Comparison of ENCODE assay signal across 13 mouse cellular contexts in the genomic region with DNA sequence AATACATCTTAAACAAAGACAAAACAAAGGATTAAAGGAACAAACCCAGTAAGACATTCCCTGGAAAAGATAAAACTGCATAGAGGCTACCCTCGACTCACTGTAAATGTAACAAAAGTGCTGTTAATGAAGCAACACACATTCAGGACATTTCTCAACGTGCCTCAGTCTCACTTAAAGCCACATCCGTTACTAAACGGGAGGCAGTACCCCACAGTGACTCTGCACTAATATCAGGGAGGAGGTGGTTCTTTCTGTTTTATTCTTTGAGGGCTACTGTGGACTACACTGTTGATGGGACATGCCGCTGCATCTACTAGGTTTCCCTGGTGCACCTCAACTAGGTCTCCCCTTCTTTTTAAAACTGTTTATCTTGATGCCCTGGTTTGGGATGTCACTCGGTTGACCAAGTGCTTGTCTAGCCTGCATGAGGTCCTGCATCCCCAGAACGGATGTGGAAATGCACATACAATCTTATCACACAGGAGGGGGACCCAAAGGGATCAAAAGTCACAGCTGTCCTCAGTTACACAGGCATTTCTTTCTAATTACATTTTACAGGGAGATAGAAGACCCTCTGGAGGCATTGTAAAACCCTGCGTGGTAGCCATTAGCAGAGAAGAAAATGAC. TPM values are rescaled to one million over a fixed set of nuclear protein-coding genes. Genes with fewer than 3 reads are reported as not detected.
A peak's percentile ranks its signal among the peaks of the same experiment; 100 is the strongest.
DNase-seq lines count a peak whose midpoint lies in the region; ATAC-seq and TF ChIP-seq lines count a peak whose summit lies in the region.
"Had no signal": no experiment of that assay in that cellular context is flagged by ENCODE, and none has a peak within 500 bp of the region (broad histone marks: within the 10 kb centered on the region; RNA-seq: fewer than 3 reads in every experiment).

No protein-coding gene starts in this region.

- TF ChIP-seq EP300 in heart, adult 2 months (IDR thresholded peaks at IDR 0.05; ENCODE audit: insufficient read depth, low read depth, low read length) = no peak

- TF ChIP-seq CTCF in heart, adult 2 months (IDR thresholded peaks at IDR 0.05) = no peak
- no peak for TF ChIP-seq CTCF in bone marrow, adult 2 months (IDR thresholded peaks at IDR 0.05; ENCODE audit: control insufficient read depth, insufficient read depth, low read length)
- no peak for TF ChIP-seq CTCF in small intestine, adult 2 months (IDR thresholded peaks at IDR 0.05; ENCODE audit: extremely low read depth, insufficient read length, insufficient replicate concordance, low read depth, low read length)
- TF ChIP-seq CTCF in cerebellum, adult 2 months (IDR thresholded peaks at IDR 0.05; ENCODE audit: borderline replicate concordance, insufficient read depth, low read depth, low read length) = no peak

- H3K4me1 ChIP-seq in heart, adult 2 months (ENCODE audit: control insufficient read depth, insufficient read depth, low read length) = peaks cover 14% of the 10 kb centered on the region
- peaks cover 12% of the 10 kb centered on the region for H3K4me1 ChIP-seq in bone marrow, adult 2 months (ENCODE audit: control insufficient read depth, insufficient read depth, low read length)
- peaks cover 28% of the 10 kb centered on the region for H3K4me1 ChIP-seq in liver, embryonic 16.5 days (ENCODE audit: control insufficient read depth, low read depth, low read length)
- peaks cover 11% of the 10 kb centered on the region for H3K4me1 ChIP-seq in small intestine, adult 2 months (ENCODE audit: control insufficient read depth, insufficient read depth, insufficient read length, low read length)
- H3K4me1 ChIP-seq in cerebellum, adult 2 months (ENCODE audit: control insufficient read depth, insufficient read depth, low read length) = peaks cover 8% of the 10 kb centered on the region
- H3K4me1 ChIP-seq: intestine, embryonic 15.5 days had no signal

- no peaks in the 10 kb centered on the region for H3K9me3 ChIP-seq in liver, embryonic 16.5 days (replicated peaks; ENCODE audit: control insufficient read depth, low read length)
- H3K9me3 ChIP-seq: forebrain, embryonic 13.5 days; intestine, embryonic 15.5 days had no signal

- TF ChIP-seq POLR2A in heart, adult 2 months (IDR thresholded peaks at IDR 0.05; ENCODE audit: insufficient read depth, low read depth, low read length) = no peak
- TF ChIP-seq POLR2A in bone marrow, adult 2 months (IDR thresholded peaks at IDR 0.05; ENCODE audit: borderline replicate concordance, control insufficient read depth, low read depth, low read length) = no peak
- TF ChIP-seq POLR2A in small intestine, adult 2 months (IDR thresholded peaks at IDR 0.05; ENCODE audit: low read depth, low read length) = no peak
- TF ChIP-seq POLR2A in cerebellum, adult 2 months (IDR thresholded peaks at IDR 0.05; ENCODE audit: borderline replicate concordance, insufficient read depth, low read length) = no peak

- H3K27ac ChIP-seq in heart, adult 2 months = no peak overlapping the region
- H3K27ac ChIP-seq in bone marrow, adult 2 months (ENCODE audit: control insufficient read depth, insufficient read depth, low read depth, low read length, poor library complexity) = peak overlapping the region; percentile 79; the same call in 1 of the 2 replicates
- H3K27ac ChIP-seq in liver, embryonic 16.5 days (ENCODE audit: low read length) = peak overlapping the region; percentile 32
- 0 out of 2 replicates have a peak overlapping the region, but pooled peaks have one; percentile 7 for H3K27ac ChIP-seq in small intestine, adult 2 months (ENCODE audit: insufficient read depth, low read depth, low read length)
- no peak overlapping the region for H3K27ac ChIP-seq in cerebellum, adult 2 months (ENCODE audit: insufficient read depth, low read length)
- H3K27ac ChIP-seq: forebrain, embryonic 13.5 days; intestine, embryonic 15.5 days; kidney, postnatal 0 days had no signal

- no peaks in the 10 kb centered on the region; the same call in 1 of the 2 replicates for H3K36me3 ChIP-seq in heart, adult 2 months (ENCODE audit: control insufficient read depth, insufficient read depth, low read length)
- H3K36me3 ChIP-seq in liver, embryonic 16.5 days (ENCODE audit: control insufficient read depth, insufficient read depth) = no peaks in the 10 kb centered on the region
- H3K36me3 ChIP-seq in small intestine, adult 2 months (ENCODE audit: control insufficient read depth, insufficient read depth, low read length) = no peaks in the 10 kb centered on the region
- H3K36me3 ChIP-seq: intestine, embryonic 15.5 days had no signal

- H3K79me2 ChIP-seq in heart, adult 2 months (replicated peaks; ENCODE audit: control insufficient read depth, insufficient read depth, low read length) = no peaks in the 10 kb centered on the region

- no peaks in the 10 kb centered on the region for H3K27me3 ChIP-seq in heart, adult 2 months (ENCODE audit: control insufficient read depth, insufficient read depth, low read length)
- H3K27me3 ChIP-seq in liver, embryonic 16.5 days (ENCODE audit: control insufficient read depth, insufficient read depth, low read depth, low read length) = no peaks in the 10 kb centered on the region
- H3K27me3 ChIP-seq in small intestine, adult 2 months (ENCODE audit: control insufficient read depth, insufficient read depth, low read length) = no peaks in the 10 kb centered on the region
- H3K27me3 ChIP-seq in cerebellum, adult 2 months (ENCODE audit: control insufficient read depth, insufficient read depth, low read length) = no peaks in the 10 kb centered on the region
- H3K27me3 ChIP-seq: forebrain, embryonic 13.5 days; intestine, embryonic 15.5 days had no signal

- intact Hi-C loops in heart, adult 2 months (cut with DNase I) = no loop called here

- DNase-seq in heart, adult 11 months = peak; percentile 84
- DNase-seq in heart, adult 2 months = no peak
- DNase-seq in cerebellum, adult 2 months = no peak
- no peak for DNase-seq in adrenal gland, postnatal 4 days (ENCODE audit: low spot score in 2 of 2)
- no peak for DNase-seq in cerebellum, postnatal 10 days
- DNase-seq: cerebellum, postnatal 14 days; heart, postnatal 14 days had no signal

- peak overlapping the region; percentile 5; the same call in 1 of the 2 replicates for H3K4me2 ChIP-seq in liver, embryonic 16.5 days (ENCODE audit: low read depth, low read length)
- H3K4me2 ChIP-seq: forebrain, embryonic 13.5 days; intestine, embryonic 15.5 days had no signal

- no peak for ATAC-seq in liver, embryonic 16.5 days (ENCODE audit: low read depth)
- ATAC-seq: forebrain, embryonic 13.5 days; intestine, embryonic 15.5 days had no signal

- WGBS in heart, adult 2 months = 53% methylated on average over 8 of the region's 8 CpGs
- 4% methylated on average over 8 of the region's 8 CpGs for WGBS in bone marrow, adult 2 months
- 12% methylated on average over 8 of the region's 8 CpGs for WGBS in liver, embryonic 16.5 days (ENCODE audit: insufficient replicate concordance)
- 77% methylated on average over 8 of the region's 8 CpGs for WGBS in small intestine, adult 2 months
- WGBS in cerebellum, adult 2 months = 84% methylated on average over 8 of the region's 8 CpGs

- H3K9ac ChIP-seq in heart, adult 2 months (ENCODE audit: low read depth, low read length) = no peak overlapping the region
- no peak overlapping the region for H3K9ac ChIP-seq in liver, embryonic 16.5 days (ENCODE audit: low read depth, low read length)
- H3K9ac ChIP-seq: forebrain, embryonic 13.5 days; intestine, embryonic 15.5 days had no signal

- H3K4me3 ChIP-seq in heart, adult 2 months = no peak overlapping the region
- H3K4me3 ChIP-seq in bone marrow, adult 2 months (replicated peaks; ENCODE audit: control insufficient read depth, low read depth, low read length) = peak overlapping the region; percentile 49
- H3K4me3 ChIP-seq in liver, embryonic 16.5 days (ENCODE audit: low read depth, low read length) = no peak overlapping the region
- H3K4me3 ChIP-seq in small intestine, adult 2 months (ENCODE audit: low read depth, low read length) = no peak overlapping the region
- H3K4me3 ChIP-seq in cerebellum, adult 2 months (replicated peaks; ENCODE audit: insufficient read depth, low read depth, low read length) = no peak overlapping the region
- H3K4me3 ChIP-seq: forebrain, embryonic 13.5 days; intestine, embryonic 15.5 days had no signal

RNA-seq across cellular contexts. Expression of gene Itm2b, which starts 13.4 kb away (rescaled TPM):
- total RNA-seq in heart, adult 2 months (2021) = 100 to 1,000 TPM; 724 to 814 TPM
- 771 and 1,125 TPM in 2 replicates for polyA plus RNA-seq in heart, adult 2 months (2012; rRNA removed)
- polyA plus RNA-seq in bone marrow, adult 2 months (2011; ENCODE audit: insufficient read depth, insufficient read length, low replicate concordance, missing spikeins) = 138 and 235 TPM in 2 replicates
- 588 and 605 TPM in 2 replicates for polyA plus RNA-seq in liver, embryonic 16.5 days (2015; fragmentation: Nextera tagmentation; extraction: Ambion mirVana)
- 515 and 990 TPM in 2 replicates for polyA plus RNA-seq in small intestine, adult 2 months (2012; rRNA removed)
- 1,793 and 1,993 TPM in 2 replicates for polyA plus RNA-seq in cerebellum, adult 2 months (2012; rRNA removed)
- total RNA-seq in adrenal gland, postnatal 4 days (2021) = 100 to 1,000 TPM; 885 to 908 TPM

Comparison
In these comparisons a context has a peak if more than half of its experiments do, and no peak if none do; other contexts are left out.
1. H3K27ac ChIP-seq: peak in bone marrow, adult 2 months (single experiment), liver, embryonic 16.5 days (single experiment) and small intestine, adult 2 months (single experiment); none in heart, adult 2 months (single experiment) and cerebellum, adult 2 months (single experiment).